Mouse (Mus musculus) heart, postnatal 14 days (tissue): ENCODE measurements around the gene Caskin2. TPM values are rescaled to one million over a fixed set of nuclear protein-coding genes. Genes with fewer than 3 reads are reported as not detected.

Experiments used
- DNase-seq, 2 experiments: peaks; one replicate each; pipeline ENCODE4 v3.0.0; 2021 to 2022
- intact Hi-C: fragments of 180-260 bp; cut with DNase I; formaldehyde crosslinking; loops from one replicate; pipeline ENCODE4 v1.15.1; 2025
- total RNA-seq, 2 experiments: library from RNA; stranded (reverse); gene quantifications; 2 replicates each; pipeline ENCODE4 v1.2.3; 2021

Gene Caskin2
- total RNA-seq, 2 experiments from 2014 or later = 54.0 to 54.9 TPM

GRCm38 (mm10) chr11:115809311-115809781 lies 4.1 kb downstream of the Caskin2 start:
- DNase-seq = peak; percentile 55 to 70
- intact Hi-C loops = no loop called here

DNA sequence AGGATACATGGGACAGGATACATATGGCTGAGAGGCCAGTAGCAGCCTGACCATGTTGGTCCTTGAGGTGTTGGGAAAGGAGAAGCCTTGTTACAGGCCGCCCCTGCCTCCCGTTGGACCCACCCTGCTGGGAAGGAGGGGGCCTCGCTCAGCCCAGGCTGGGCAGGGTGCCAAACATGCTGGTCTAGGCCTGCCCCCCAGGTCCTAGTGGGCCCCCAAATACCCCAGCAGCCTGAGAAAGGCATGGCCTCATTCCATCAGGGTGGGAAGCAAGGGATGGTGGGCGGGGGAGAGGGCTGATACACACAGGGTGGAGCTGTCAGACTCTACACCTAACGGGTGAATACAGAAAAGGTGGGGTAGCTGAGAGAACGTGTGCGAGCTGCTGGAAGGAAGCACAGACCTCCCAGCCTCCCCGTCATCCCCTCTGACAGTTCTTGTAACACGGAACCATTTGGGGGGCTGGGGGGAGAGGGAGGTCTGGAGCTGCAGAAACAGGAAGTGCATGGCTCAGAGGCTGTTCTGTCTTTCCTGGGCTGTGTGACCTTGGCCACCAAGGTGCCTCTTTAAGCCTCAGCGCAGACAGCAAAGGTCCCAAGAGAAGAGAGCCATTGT lies 4.6 kb downstream of the Caskin2 start:
- DNase-seq = peak; percentile 69 to 75
- intact Hi-C loops = no loop called here

GRCm38 (mm10) chr11:115807971-115808370 lies 5.5 kb downstream of the Caskin2 start:
- no peak for DNase-seq
- intact Hi-C loops = no loop called here

DNA sequence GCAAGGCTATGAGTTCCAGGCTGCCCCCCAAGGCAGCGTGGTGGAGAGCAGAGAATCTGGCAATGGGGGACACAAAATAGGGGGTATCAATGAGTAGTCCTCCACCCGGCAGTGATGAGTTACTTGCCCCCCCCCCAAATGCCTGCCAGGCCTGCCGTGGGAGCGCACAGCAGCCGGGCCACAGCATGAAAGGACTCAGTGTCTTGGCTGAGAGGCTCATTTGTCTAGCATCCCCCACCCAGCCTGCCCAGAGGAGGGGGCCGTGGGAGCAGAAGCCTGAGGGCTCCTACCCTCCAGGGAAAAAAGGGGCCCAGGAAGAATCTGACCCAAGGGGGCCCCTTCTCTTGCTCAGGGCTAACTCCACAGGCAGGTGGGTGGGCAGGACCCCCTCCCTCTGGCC lies 6.1 kb downstream of the Caskin2 start:
- intact Hi-C loops = no loop called here
- DNase-seq = no peak

DNA sequence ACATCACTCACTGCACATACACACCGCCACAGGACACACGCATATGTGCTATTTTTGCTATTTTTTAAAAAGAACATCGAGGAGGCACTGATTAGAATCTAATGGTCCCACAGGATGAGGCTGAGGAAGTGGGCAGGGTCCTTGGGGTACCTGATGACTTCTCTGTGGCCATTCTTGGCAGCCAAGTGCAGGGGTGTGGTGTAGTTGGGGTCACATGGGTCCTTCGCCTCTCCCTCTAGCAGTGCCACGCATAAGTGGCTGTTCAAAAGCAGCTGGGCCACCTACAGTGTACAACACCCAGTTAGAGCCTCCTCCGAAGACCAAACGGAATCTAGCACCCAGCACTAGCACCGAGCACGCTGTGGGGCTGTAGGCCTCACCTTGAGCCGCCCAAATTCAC lies 7.3 kb downstream of the Caskin2 start:
- intact Hi-C loops = no loop called here
- no peak for DNase-seq

GRCm38 (mm10) chr11:115805005-115805404 lies 8.4 kb downstream of the Caskin2 start:
- DNase-seq = no peak
- intact Hi-C loops = no loop called here

DNA sequence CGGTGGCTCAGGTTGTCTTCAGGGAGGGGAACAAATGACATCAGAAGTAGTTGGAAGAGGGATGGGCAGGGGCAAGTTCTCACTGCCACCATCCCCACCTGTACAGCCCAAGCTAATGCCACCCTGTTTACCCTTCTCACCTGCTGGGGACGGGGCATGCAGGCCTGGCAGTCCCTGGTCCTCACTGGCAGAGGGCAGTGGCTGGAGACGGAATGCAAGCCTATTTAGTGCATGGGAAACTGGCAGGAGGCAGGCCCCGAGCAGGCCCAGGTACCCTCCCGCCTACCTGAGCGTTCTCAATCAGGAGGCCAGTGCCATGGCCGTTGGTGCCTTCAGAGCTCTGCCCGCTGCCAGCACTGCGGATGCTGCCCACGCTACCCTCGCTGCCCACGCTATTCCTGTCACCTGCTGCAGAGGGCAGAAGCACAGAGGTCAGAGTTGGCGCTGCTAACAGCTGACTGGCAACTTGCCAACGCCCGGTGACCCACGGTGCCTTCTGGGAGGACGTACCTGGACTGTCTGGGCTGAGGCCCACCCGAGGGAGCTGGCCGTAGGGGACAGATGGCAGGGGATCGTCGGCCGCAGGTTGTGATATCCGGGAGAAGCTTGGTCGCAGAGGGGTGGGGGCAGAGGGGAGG lies 10.2 kb downstream of the Caskin2 start:
- intact Hi-C loops = no loop called here
- DNase-seq = no peak

DNA sequence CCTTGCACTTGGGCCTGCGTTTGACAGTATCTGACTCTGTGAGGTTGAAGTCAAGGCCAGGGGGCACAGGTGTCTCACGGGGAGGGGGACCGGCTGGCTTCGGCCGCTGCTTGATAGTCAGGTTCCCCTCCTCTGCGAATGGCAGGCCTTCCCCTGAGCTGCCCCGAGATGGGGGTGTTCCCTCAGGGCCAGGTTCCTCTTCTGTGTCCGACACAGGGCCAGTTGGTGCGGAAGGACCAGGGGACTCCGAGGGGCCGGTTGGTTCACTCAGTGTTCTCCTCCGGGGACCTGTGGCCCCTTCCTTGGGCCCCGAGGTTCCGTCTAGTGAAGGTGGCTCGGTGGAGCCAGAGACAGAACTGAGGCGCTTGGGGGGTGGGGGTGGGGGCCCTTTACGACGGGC lies 12.5 kb downstream of the Caskin2 start:
- intact Hi-C loops = loop anchor here (2.0 kb wide), 1 partner anchor 16 kb away; no protein-coding TSS in a partner anchor
- no peak for DNase-seq

- DNase-seq = no peak
- intact Hi-C loops = no loop called here
Observed at GRCm38 (mm10) chr11:115797665-115798064, 15.8 kb downstream of the Caskin2 start.

- no peak for DNase-seq
- intact Hi-C loops = no loop called here
Observed at GRCm38 (mm10) chr11:115796898-115797297, 16.5 kb downstream of the Caskin2 start.

GRCm38 (mm10) chr11:115792353-115792752 lies 21.1 kb downstream of the Caskin2 start:
- DNase-seq = no peak
- intact Hi-C loops = no loop called here

DNA sequence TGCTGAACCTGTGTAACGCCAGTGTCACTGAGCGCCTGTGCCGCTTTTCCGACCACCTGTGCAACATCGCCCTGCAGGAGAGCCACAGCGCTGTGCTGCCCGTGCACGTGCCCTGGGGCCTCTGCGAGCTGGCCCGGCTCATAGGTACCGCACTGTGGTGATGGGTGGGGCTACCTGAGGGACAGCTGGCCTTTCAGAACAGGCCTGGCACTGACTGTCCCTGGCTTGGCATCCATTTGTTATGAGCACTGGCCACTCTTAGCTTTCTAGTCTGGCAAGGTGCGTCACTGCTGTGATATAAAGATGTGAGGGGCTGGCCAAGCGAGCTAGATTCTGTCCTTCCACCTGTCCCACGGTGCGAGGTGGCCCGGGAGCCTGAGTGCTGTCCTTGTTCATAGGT lies 21.5 kb downstream of the Caskin2 start:
- intact Hi-C loops = no loop called here
- no peak for DNase-seq

- intact Hi-C loops = no loop called here
- no peak for DNase-seq
Observed at GRCm38 (mm10) chr11:115789787-115790186, 23.7 kb downstream of the Caskin2 start.

DNA sequence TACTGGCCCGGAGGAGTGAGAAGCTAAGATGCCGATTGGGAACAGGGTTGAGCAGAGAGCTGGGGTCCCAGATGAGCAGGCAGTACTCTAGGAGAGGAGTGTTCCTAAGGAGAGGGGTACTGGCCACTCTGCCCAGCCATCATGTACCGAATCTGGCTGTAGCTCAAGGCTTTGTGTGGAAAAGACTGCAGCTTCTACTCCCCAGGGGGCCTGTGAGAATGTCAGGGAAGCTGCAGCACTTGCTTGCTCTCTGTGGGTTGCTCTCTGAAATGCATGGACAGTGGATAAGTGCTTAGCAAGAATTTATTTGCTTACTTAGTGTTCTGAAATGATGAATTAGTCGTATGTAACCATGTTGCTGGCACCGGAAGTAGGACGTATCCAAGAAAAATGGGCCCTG lies 27.0 kb downstream of the Caskin2 start:
- DNase-seq = no peak
- intact Hi-C loops = no loop called here

GRCm38 (mm10) chr11:115780141-115781070 lies 33.0 kb downstream of the Caskin2 start:
- intact Hi-C loops = no loop called here
- DNase-seq = no peak

- DNase-seq = peak; percentile 91 to 94
- intact Hi-C loops = loop anchor here (5.0 kb wide), 1 partner anchor 57 kb away; no protein-coding TSS in a partner anchor
Observed at GRCm38 (mm10) chr11:115779038-115779571, 34.3 kb downstream of the Caskin2 start.

GRCm38 (mm10) chr11:115777487-115778335 lies 35.7 kb downstream of the Caskin2 start:
- intact Hi-C loops = loop anchor here (2.0 to 5.0 kb wide), 2 partner anchors 35 to 55 kb away; partner anchors contain the start of gene Caskin2
- DNase-seq = no peak

GRCm38 (mm10) chr11:115776954-115777353 lies 36.5 kb downstream of the Caskin2 start:
- no peak for DNase-seq
- intact Hi-C loops = loop anchor here (2.0 to 5.0 kb wide), 2 partner anchors 36 to 55 kb away; partner anchors contain the start of gene Caskin2

GRCm38 (mm10) chr11:115775821-115776665 lies 37.4 kb downstream of the Caskin2 start:
- DNase-seq = peak; percentile 43 to 56
- intact Hi-C loops = loop anchor here (2.0 to 5.0 kb wide), 2 partner anchors 37 to 54 kb away; partner anchors contain the start of gene Caskin2
